Mouse (Mus musculus) fat pad, adult 2 months (tissue): ENCODE results near the gene Samd5.

Experiments used
- DNase-seq: peaks from one replicate; pipeline ENCODE4 v3.0.0-alpha.2; 2011; ENCODE audit warnings: low read depth, low spot score; ENCODE audit errors: extremely low read depth

Gene Samd5

DNA sequence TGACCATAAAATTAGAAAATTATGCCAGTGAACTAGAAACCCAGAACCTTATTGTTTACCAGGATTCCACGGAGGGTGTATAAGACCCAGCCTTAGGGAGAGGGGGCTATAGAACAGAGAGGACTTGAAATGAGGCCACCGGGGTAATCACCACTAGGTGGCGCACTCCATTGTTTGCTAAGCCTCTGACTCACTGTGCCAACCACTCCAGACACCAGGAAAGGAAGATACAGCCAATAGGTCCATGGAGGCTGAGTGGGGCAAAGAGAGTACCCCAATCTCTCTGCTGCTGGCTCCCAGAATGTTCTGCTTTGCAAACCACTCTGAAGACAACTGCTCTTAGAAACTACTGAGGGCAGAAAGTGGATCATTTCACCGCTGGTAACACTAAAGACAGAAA, 99.4 kb downstream of the Samd5 start:
- no peak for DNase-seq

DNA sequence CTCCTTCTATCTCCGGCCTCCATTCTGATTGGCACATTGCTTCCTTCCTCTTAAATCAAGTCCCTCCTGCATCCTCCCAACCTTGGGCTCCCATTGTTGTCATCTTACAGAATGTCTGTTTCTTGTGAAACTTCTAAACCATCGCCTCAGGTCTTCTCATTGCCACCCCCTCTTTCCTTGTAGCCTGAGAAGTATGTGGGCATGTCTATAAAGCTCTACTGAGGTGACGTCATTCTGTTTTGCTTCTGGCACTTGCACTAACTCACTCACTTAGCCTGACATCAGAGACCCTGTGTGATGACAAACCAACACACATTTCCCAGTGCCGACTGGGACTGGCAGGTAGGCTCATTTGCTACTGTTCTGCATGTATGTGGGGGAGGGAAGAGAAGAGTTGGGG, 100.9 kb downstream of the Samd5 start:
- DNase-seq: peak; percentile 40
